Mouse (Mus musculus) gastrocnemius, postnatal 36 days (tissue): ENCODE results near the gene Ttbk1. TPM values are rescaled to one million over a fixed set of nuclear protein-coding genes. Genes with fewer than 3 reads are reported as not detected.
"Not testable (repeated sequence)": the region's sequence is repeated elsewhere in the genome, so short reads cannot be mapped to it uniquely, and the experiment has no call there.

Source experiments
- DNase-seq, 2 experiments: peaks; one replicate each; pipeline ENCODE4 v3.0.0; 2022
- intact Hi-C: fragments of 180-260 bp; cut with DNase I; formaldehyde crosslinking; loops from one replicate; pipeline ENCODE4 v1.15.1; 2025
- long read RNA-seq, 2 experiments: library from polyadenylated mRNA; stranded (forward); transcript quantifications; one replicate each; pipeline ENCODE4 v2.0.0; 2021
- total RNA-seq, 2 experiments: library from RNA; stranded (reverse); gene quantifications; 2 replicates each; pipeline ENCODE4 v1.2.3; 2021

The Ttbk1 gene
- total RNA-seq: under 1 TPM; 0.36 to 0.39 TPM
- long read RNA-seq, experiment 1: 0 reads
- long read RNA-seq, experiment 2: 0 reads

GRCm38 (mm10) chr17:46487431-46487830, at the start of gene Ttbk1:
Gene Ttbk1 (minus strand): TSS chr17:46487675.
- intact Hi-C loops: no loop called here
- DNase-seq: no peak

- peak; percentile 65 to 73 for DNase-seq
- intact Hi-C loops: loop anchor here (2.0 to 5.0 kb wide), 3 partner anchors 67 to 202 kb away; partner anchors contain the start of gene Gnmt
Measured at GRCm38 (mm10) chr17:46525579-46526307, 38.3 kb upstream of the Ttbk1 start.

- no peak for DNase-seq
- intact Hi-C loops: loop anchor here (5.0 kb wide), 2 partner anchors 67 to 202 kb away; partner anchors contain the start of gene Gnmt
Measured at GRCm38 (mm10) chr17:46525065-46525464, 37.6 kb upstream of the Ttbk1 start.

GRCm38 (mm10) chr17:46521963-46522668, 34.6 kb upstream of the Ttbk1 start:
- intact Hi-C loops: no loop called here
- no peak for DNase-seq

- intact Hi-C loops: no loop called here
- DNase-seq: no peak
Measured at GRCm38 (mm10) chr17:46521174-46521573, 33.7 kb upstream of the Ttbk1 start.

- intact Hi-C loops: no loop called here
- no peak for DNase-seq
Measured at GRCm38 (mm10) chr17:46520385-46520979, 33.0 kb upstream of the Ttbk1 start.

GRCm38 (mm10) chr17:46519971-46520370, 32.5 kb upstream of the Ttbk1 start:
- DNase-seq: no peak
- intact Hi-C loops: no loop called here

- intact Hi-C loops: no loop called here
- DNase-seq: no peak
Measured at GRCm38 (mm10) chr17:46513329-46513728, 25.9 kb upstream of the Ttbk1 start.

GRCm38 (mm10) chr17:46511059-46511710, 23.7 kb upstream of the Ttbk1 start:
- intact Hi-C loops: no loop called here

GRCm38 (mm10) chr17:46505617-46506016, 18.1 kb upstream of the Ttbk1 start:
- no peak for DNase-seq

More at GRCm38 (mm10) chr17:46511059-46511710, 23.7 kb upstream of the Ttbk1 start:
- DNase-seq: no peak

GRCm38 (mm10) chr17:46503847-46504638, 16.6 kb upstream of the Ttbk1 start:
- no peak for DNase-seq
- intact Hi-C loops: loop anchor here (2.0 kb wide), 1 partner anchor 71 kb away; no protein-coding TSS in a partner anchor

More at GRCm38 (mm10) chr17:46505617-46506016, 18.1 kb upstream of the Ttbk1 start:
- intact Hi-C loops: loop anchor here (2.0 kb wide), 1 partner anchor 73 kb away; no protein-coding TSS in a partner anchor

GRCm38 (mm10) chr17:46502775-46503174, 15.3 kb upstream of the Ttbk1 start:
- intact Hi-C loops: no loop called here
- DNase-seq: no peak

- intact Hi-C loops: no loop called here
- no peak for DNase-seq
Measured at GRCm38 (mm10) chr17:46497956-46498355, 10.5 kb upstream of the Ttbk1 start.

GRCm38 (mm10) chr17:46496623-46497434, 9.4 kb upstream of the Ttbk1 start, which contains the start of gene Dnph1:
Gene Dnph1 (plus strand): TSS chr17:46496711.
- DNase-seq: peak; percentile 32 to 63
- intact Hi-C loops: no loop called here

GRCm38 (mm10) chr17:46496081-46496480, 8.6 kb upstream of the Ttbk1 start:
- intact Hi-C loops, DNase-seq: not testable (repeated sequence)

- intact Hi-C loops: no loop called here
- no peak for DNase-seq
Measured at GRCm38 (mm10) chr17:46495486-46495885, 8.0 kb upstream of the Ttbk1 start.

GRCm38 (mm10) chr17:46486995-46487394, 480 bp downstream of the Ttbk1 start:
- intact Hi-C loops: no loop called here
- no peak for DNase-seq

- no peak for DNase-seq
- intact Hi-C loops: no loop called here
Measured at GRCm38 (mm10) chr17:46484461-46484875, 3.0 kb downstream of the Ttbk1 start.

GRCm38 (mm10) chr17:46484021-46484431, 3.4 kb downstream of the Ttbk1 start:
- no peak for DNase-seq
- intact Hi-C loops: no loop called here
